Mouse (Mus musculus) stomach, embryonic 15.5 days (tissue): Measurements from ENCODE around the gene Scnn1b. TPM values are rescaled to one million over a fixed set of nuclear protein-coding genes. Genes with fewer than 3 reads are reported as not detected.

Experiments used
- ATAC-seq: fragments of 200-750 bp; cut with Nextera tagmentation; 2 replicates; pipeline ENCODE4 v1.8.0; 2017; ENCODE audit warnings: low read depth, moderate number of reproducible peaks, moderate TSS enrichment; ENCODE audit not compliant: insufficient read depth, low FRiP score
- H3K27ac ChIP-seq: fragments of 300-500 bp; sonication (generic); 2 replicates; pipeline ENCODE4 v1.5.1; 2015; ENCODE audit warnings: mild to moderate bottlenecking, inconsistent platforms
- H3K27me3 ChIP-seq: fragments of 300-500 bp; sonication (generic); replicated peaks from 2 replicates; pipeline ENCODE4 v1.6.1; 2015; ENCODE audit warnings: inconsistent platforms
- H3K36me3 ChIP-seq: fragments of 300-500 bp; sonication (generic); 2 replicates; pipeline ENCODE4 v1.6.1; 2015; ENCODE audit warnings: inconsistent platforms
- H3K4me1 ChIP-seq: fragments of 300-500 bp; sonication (generic); 2 replicates; pipeline ENCODE4 v1.6.1; 2015; ENCODE audit warnings: inconsistent platforms
- H3K4me2 ChIP-seq: fragments of 300-500 bp; sonication (generic); 2 replicates; pipeline ENCODE4 v1.6.1; 2015; ENCODE audit warnings: mild to moderate bottlenecking, inconsistent platforms
- H3K4me3 ChIP-seq: fragments of 300-500 bp; sonication (generic); replicated peaks from 2 replicates; pipeline ENCODE4 v1.5.1; 2015; ENCODE audit warnings: inconsistent platforms
- H3K9ac ChIP-seq: fragments of 300-500 bp; sonication (generic); 2 replicates; pipeline ENCODE4 v1.6.1; 2015; ENCODE audit warnings: inconsistent platforms
- H3K9me3 ChIP-seq: fragments of 300-500 bp; sonication (generic); 2 replicates; pipeline ENCODE4 v1.6.1; 2016; ENCODE audit warnings: inconsistent platforms
- WGBS: fragments of 180-500 bp; shearing (Covaris S2); methylation state at CpG from one replicate; pipeline ENCODE4 v1.1.7; 2015; 5-methylcytosine and 5-hydroxymethylcytosine counted together
- polyA plus RNA-seq: library from polyadenylated mRNA; unstranded; fragments of >200 nt; fragmentation: Nextera tagmentation; extraction: Ambion mirVana; gene quantifications from 2 replicates; pipeline ENCODE4 v1.2.1, GENCODE M21; 2015

Gene Scnn1b
- polyA plus RNA-seq, 1 experiment from 2014 or later: 0.55 TPM

- H3K27ac ChIP-seq: no peak overlapping the region
- no peak overlapping the region for H3K9ac ChIP-seq
- WGBS: 94% methylated on average over 2 of the region's 2 CpGs
- no peaks in the 10 kb centered on the region for H3K4me1 ChIP-seq
- no peaks in the 10 kb centered on the region for H3K27me3 ChIP-seq
- H3K4me2 ChIP-seq: no peak overlapping the region
- no peaks in the 10 kb centered on the region for H3K9me3 ChIP-seq
- peaks cover 4% of the 10 kb centered on the region; the same call in 1 of the 2 replicates for H3K36me3 ChIP-seq
- ATAC-seq: no peak
- H3K4me3 ChIP-seq: no peak overlapping the region
Measured at GRCm38 (mm10) chr7:121942371-121942770, 77.5 kb downstream of the Scnn1b start.

GRCm38 (mm10) chr7:121946196-121946595, 81.4 kb downstream of the Scnn1b start:
- no peak overlapping the region for H3K9ac ChIP-seq
- no peak overlapping the region for H3K27ac ChIP-seq

GRCm38 (mm10) chr7:121947513-121947912, 82.7 kb downstream of the Scnn1b start:
- Histone ChIP-seq H3K4me3 (no peak overlapping the region), H3K4me2 (no peak overlapping the region), H3K27ac (no peak overlapping the region), H3K27me3 (no peaks in the 10 kb centered on the region), H3K9me3 (no peaks in the 10 kb centered on the region), H3K4me1 (no peaks in the 10 kb centered on the region), H3K9ac (no peak overlapping the region), H3K36me3 (peaks cover 4% of the 10 kb centered on the region; the same call in 1 of the 2 replicates)
- 69% methylated on average over 4 of the region's 4 CpGs for WGBS
- ATAC-seq: no peak

More at GRCm38 (mm10) chr7:121946196-121946595, 81.4 kb downstream of the Scnn1b start:
- no peaks in the 10 kb centered on the region for H3K9me3 ChIP-seq
- no peaks in the 10 kb centered on the region for H3K27me3 ChIP-seq
- no peak for ATAC-seq
- H3K4me2 ChIP-seq: no peak overlapping the region
- H3K4me1 ChIP-seq: no peaks in the 10 kb centered on the region
- H3K36me3 ChIP-seq: peaks cover 4% of the 10 kb centered on the region; the same call in 1 of the 2 replicates
- H3K4me3 ChIP-seq: no peak overlapping the region
- WGBS: 84% methylated on average over 5 of the region's 5 CpGs

- Histone ChIP-seq H3K36me3 (peaks cover 4% of the 10 kb centered on the region; the same call in 1 of the 2 replicates), H3K9ac (no peak overlapping the region), H3K27ac (no peak overlapping the region), H3K4me2 (no peak overlapping the region), H3K27me3 (no peaks in the 10 kb centered on the region), H3K9me3 (no peaks in the 10 kb centered on the region), H3K4me3 (no peak overlapping the region), H3K4me1 (no peaks in the 10 kb centered on the region)
- ATAC-seq: no peak
- WGBS: 79% methylated on average over 11 of the region's 11 CpGs
Measured at GRCm38 (mm10) chr7:121954891-121955669, 90.2 kb downstream of the Scnn1b start.

GRCm38 (mm10) chr7:121955802-121956201, 91.0 kb downstream of the Scnn1b start:
- 69% methylated on average over 12 of the region's 12 CpGs for WGBS
- no peaks in the 10 kb centered on the region for H3K9me3 ChIP-seq
- no peak for ATAC-seq
- no peak overlapping the region for H3K27ac ChIP-seq
- H3K4me1 ChIP-seq: no peaks in the 10 kb centered on the region
- no peak overlapping the region for H3K4me3 ChIP-seq
- no peaks in the 10 kb centered on the region for H3K27me3 ChIP-seq
- H3K9ac ChIP-seq: no peak overlapping the region
- H3K4me2 ChIP-seq: no peak overlapping the region
- H3K36me3 ChIP-seq: peaks cover 9% of the 10 kb centered on the region; the same call in 1 of the 2 replicates

GRCm38 (mm10) chr7:121961913-121962570, 97.2 kb downstream of the Scnn1b start:
- no peaks in the 10 kb centered on the region for H3K27me3 ChIP-seq
- H3K4me3 ChIP-seq: no peak overlapping the region
- no peaks in the 10 kb centered on the region for H3K9me3 ChIP-seq
- no peak overlapping the region for H3K9ac ChIP-seq
- H3K36me3 ChIP-seq: peaks cover 20% of the 10 kb centered on the region; the same call in 1 of the 2 replicates
- H3K4me2 ChIP-seq: no peak overlapping the region
- no peaks in the 10 kb centered on the region for H3K4me1 ChIP-seq
- no peak overlapping the region for H3K27ac ChIP-seq
- 84% methylated on average over 7 of the region's 7 CpGs for WGBS
- no peak for ATAC-seq

GRCm38 (mm10) chr7:121962571-121962959, 97.7 kb downstream of the Scnn1b start:
- H3K4me3 ChIP-seq: no peak overlapping the region
- no peak for ATAC-seq
- no peak overlapping the region for H3K4me2 ChIP-seq
- peaks cover 20% of the 10 kb centered on the region; the same call in 1 of the 2 replicates for H3K36me3 ChIP-seq
- H3K4me1 ChIP-seq: no peaks in the 10 kb centered on the region
- no peak overlapping the region for H3K9ac ChIP-seq
- no peak overlapping the region for H3K27ac ChIP-seq
- no peaks in the 10 kb centered on the region for H3K27me3 ChIP-seq
- 70% methylated on average over 3 of the region's 3 CpGs for WGBS
- no peaks in the 10 kb centered on the region for H3K9me3 ChIP-seq

GRCm38 (mm10) chr7:121963883-121964398, 99.1 kb downstream of the Scnn1b start:
- no peak overlapping the region for H3K27ac ChIP-seq
- H3K4me2 ChIP-seq: no peak overlapping the region
- H3K4me1 ChIP-seq: no peaks in the 10 kb centered on the region
- ATAC-seq: no peak
- peaks cover 20% of the 10 kb centered on the region; the same call in 1 of the 2 replicates for H3K36me3 ChIP-seq
- H3K4me3 ChIP-seq: no peak overlapping the region
- H3K9me3 ChIP-seq: no peaks in the 10 kb centered on the region
- no peaks in the 10 kb centered on the region for H3K27me3 ChIP-seq
- H3K9ac ChIP-seq: no peak overlapping the region
- 61% methylated on average over 6 of the region's 6 CpGs for WGBS

- ATAC-seq: no peak
- Histone ChIP-seq H3K9ac (no peak overlapping the region), H3K4me2 (no peak overlapping the region), H3K9me3 (no peaks in the 10 kb centered on the region), H3K27ac (no peak overlapping the region), H3K36me3 (peaks cover 22% of the 10 kb centered on the region), H3K4me3 (no peak overlapping the region), H3K4me1 (no peaks in the 10 kb centered on the region), H3K27me3 (no peaks in the 10 kb centered on the region)
- WGBS: 84% methylated on average over 7 of the region's 7 CpGs
Measured at GRCm38 (mm10) chr7:121966169-121966568, 101.3 kb downstream of the Scnn1b start.

Other genes with a start within 250 kb of the Scnn1b start
- gene Usp31, start 157.8 kb upstream of the Scnn1b start, polyA plus RNA-seq: 1.9 and 2.0 TPM in 2 replicates
- 1.4 TPM in 2 replicates for gene Scnn1g, start 130.6 kb upstream of the Scnn1b start, polyA plus RNA-seq
- gene Cog7, start 116.7 kb downstream of the Scnn1b start, polyA plus RNA-seq: 21.2 and 25.0 TPM in 2 replicates
- 87.9 and 107 TPM in 2 replicates for gene Gga2, start 156.2 kb downstream of the Scnn1b start, polyA plus RNA-seq
- gene Ubfd1, start 202.1 kb downstream of the Scnn1b start, polyA plus RNA-seq: 60.2 and 63.2 TPM in 2 replicates
- 17.5 and 18.4 TPM in 2 replicates for gene Ears2, start 202.2 kb downstream of the Scnn1b start, polyA plus RNA-seq
- 708 and 737 TPM in 2 replicates for gene Ndufab1, start 236.8 kb downstream of the Scnn1b start, polyA plus RNA-seq